Mouse (Mus musculus): ENCODE results near the gene Igsf9b.

DNA sequence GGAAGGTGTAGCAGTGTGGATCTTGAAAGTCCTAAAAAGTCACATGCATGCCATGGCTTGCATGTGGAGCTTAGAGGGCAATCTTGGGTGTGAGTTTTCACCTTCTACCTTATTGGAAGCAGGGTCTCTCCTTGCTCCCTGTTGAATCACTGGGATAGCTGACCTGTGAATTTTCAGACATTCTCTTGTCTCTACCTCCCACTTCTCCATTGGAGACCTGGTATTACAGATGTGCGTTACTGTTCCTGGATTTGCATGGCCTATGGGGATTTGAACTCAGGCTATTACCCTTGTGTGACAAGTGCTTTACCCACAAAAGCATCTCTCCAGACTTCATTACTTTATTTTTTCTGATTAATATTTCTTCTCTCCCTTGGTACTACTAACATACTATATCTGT is 26.1 kb upstream of the Igsf9b start:
- TF ChIP-seq CTCF (IDR thresholded peaks at IDR 0.05; ENCODE audit: low read depth) (no peak), EP300 (IDR thresholded peaks at IDR 0.05; ENCODE audit: low read depth) (no peak)
